Mouse (Mus musculus) CH12.LX (cell line): ENCODE results near the gene Trappc3.

Experiments
- CTCF ChIP-seq, 2 experiments: IDR thresholded peaks in 1 of 2; conservative IDR thresholded peaks in 1 of 2; 2 replicates each; pipeline ENCODE4 v1.5.1; 2011 to 2012; ENCODE audit warnings: low read depth in 2 of 2, low read length in 2 of 2, improper control_type of control experiment in 1 of 2, inconsistent platforms in 1 of 2, mild to moderate bottlenecking in 1 of 2, moderate library complexity in 1 of 2
- HCFC1 ChIP-seq: IDR thresholded peaks from 2 replicates; pipeline ENCODE4 v1.6.1; 2012; ENCODE audit warnings: low read depth, mild to moderate bottlenecking, inconsistent platforms, low read length, improper control_type of control experiment
- MXI1 ChIP-seq: IDR thresholded peaks from 2 replicates; pipeline ENCODE4 v1.6.1; 2011; ENCODE audit warnings: mild to moderate bottlenecking, low read depth, low read length, improper control_type of control experiment
- NRF1 ChIP-seq: IDR thresholded peaks from 2 replicates; pipeline ENCODE4 v1.6.1; 2014; ENCODE audit warnings: low read depth, mild to moderate bottlenecking, inconsistent platforms, low read length, improper control_type of control experiment, moderate library complexity
- POLR2A ChIP-seq: IDR thresholded peaks from 2 replicates; pipeline ENCODE4 v1.6.1; 2011; ENCODE audit warnings: low read depth, mild to moderate bottlenecking, improper control_type of control experiment, low read length
- ZC3H11A ChIP-seq: IDR thresholded peaks from 2 replicates; pipeline ENCODE4 v1.6.1; 2012; ENCODE audit warnings: low read depth, mild to moderate bottlenecking, inconsistent platforms, low read length, improper control_type of control experiment
- ZMIZ1 ChIP-seq: IDR thresholded peaks from 2 replicates; pipeline ENCODE4 v1.6.1; 2012; ENCODE audit warnings: low read depth, mild to moderate bottlenecking, inconsistent platforms, low read length, improper control_type of control experiment

DNA sequence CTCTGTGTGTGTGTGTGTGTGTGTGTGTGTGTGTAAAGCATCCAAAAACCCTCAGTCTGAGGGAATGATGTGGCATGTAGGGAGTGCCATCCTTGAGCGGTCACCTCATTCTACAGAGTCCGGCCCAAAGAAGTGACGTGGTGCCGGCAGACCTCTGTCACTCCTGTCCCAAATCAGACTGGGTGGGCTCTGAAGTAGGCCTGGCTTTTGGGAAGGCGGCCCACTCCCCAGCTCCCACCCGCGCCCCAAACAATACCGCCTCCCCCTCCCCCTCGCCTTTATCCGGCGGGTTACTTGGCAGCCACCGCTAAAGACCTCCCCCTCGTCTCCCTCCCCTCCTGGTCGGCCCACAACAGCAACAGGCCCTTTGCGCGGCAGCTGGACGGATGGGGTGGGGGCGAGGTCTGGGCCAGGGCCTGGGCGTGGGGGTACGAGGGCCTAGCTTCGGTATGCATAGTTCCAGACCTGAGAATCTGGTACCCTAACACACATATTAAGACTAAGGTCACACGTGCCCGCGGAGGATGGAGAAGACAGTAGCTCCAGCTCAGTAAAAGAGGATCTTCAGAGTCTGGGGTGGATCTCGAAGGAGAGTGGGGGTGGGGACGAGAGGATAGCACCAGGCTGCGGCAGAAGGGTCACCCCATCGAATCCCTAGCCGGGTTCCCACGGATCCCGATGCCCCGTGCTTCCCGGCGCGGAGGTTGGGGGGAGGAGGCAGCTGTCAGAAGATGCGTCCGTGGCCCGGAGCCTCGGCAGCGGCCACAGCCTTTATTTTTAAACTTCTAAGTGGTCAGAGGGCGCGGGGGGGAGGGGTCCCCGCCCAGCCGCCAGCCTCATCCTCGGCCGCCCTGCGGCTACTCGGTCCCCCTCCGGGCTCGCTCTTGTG is 6.8 kb upstream of the Trappc3 start:
- TF ChIP-seq POLR2A (no peak), MXI1 (peak; percentile 66; the same call in 1 of the 2 replicates), CTCF (conservative IDR thresholded peaks at IDR 0.05 in 1 of 2, IDR thresholded peaks at IDR 0.05 in 1 of 2; ENCODE audit: low read depth in 2 of 2, low read length in 2 of 2) (no peak), ZMIZ1 (no peak), NRF1 (no peak), ZC3H11A (no peak), HCFC1 (no peak)
